Mouse (Mus musculus) skeletal muscle tissue, adult 2 months (tissue): ENCODE results near the gene Gm29735.
A peak's percentile ranks its signal among the peaks of the same experiment; 100 is the strongest.
"Not testable (repeated sequence)": the region's sequence is repeated elsewhere in the genome, so short reads cannot be mapped to it uniquely, and the experiment has no call there.

ENCODE experiments used
- DNase-seq: peaks from one replicate; pipeline ENCODE4 v3.0.0-alpha.2; 2012; ENCODE audit warnings: low read depth, low spot score

The Gm29735 gene

GRCm38 (mm10) chr7:142157013-142157412 is at the start of gene Gm29735:
TSS of gene Gm29735 (minus strand) at chr7:142157113.
- DNase-seq = not testable (repeated sequence)

- no peak for DNase-seq
These were observed 48.6 kb upstream of the Gm29735 start for GRCm38 (mm10) chr7:142205488-142205887.

GRCm38 (mm10) chr7:142201064-142201463 is 44.2 kb upstream of the Gm29735 start, which contains the start of gene Krtap5-3:
TSS of gene Krtap5-3 (plus strand) at chr7:142201364.
- DNase-seq = no peak

GRCm38 (mm10) chr7:142198748-142199147 is 41.8 kb upstream of the Gm29735 start:
- DNase-seq = no peak

GRCm38 (mm10) chr7:142190289-142190688 is 33.4 kb upstream of the Gm29735 start, which contains the start of gene Gm10153:
TSS of gene Gm10153 (minus strand) at chr7:142190389.
- no peak for DNase-seq

GRCm38 (mm10) chr7:142188156-142188555 is 31.2 kb upstream of the Gm29735 start:
- DNase-seq = no peak

GRCm38 (mm10) chr7:142181021-142181420 is 24.1 kb upstream of the Gm29735 start:
- DNase-seq = no peak

- no peak for DNase-seq
These were observed 21.8 kb upstream of the Gm29735 start for GRCm38 (mm10) chr7:142178685-142179084.

- DNase-seq = not testable (repeated sequence)
These were observed 19.0 kb upstream of the Gm29735 start, which contains the start of gene Krtap5-2 for GRCm38 (mm10) chr7:142175905-142176304. TSS of gene Krtap5-2 (minus strand) at chr7:142176005.

GRCm38 (mm10) chr7:142169836-142170235 is 12.9 kb upstream of the Gm29735 start:
- no peak for DNase-seq

GRCm38 (mm10) chr7:142165639-142166038 is 8.7 kb upstream of the Gm29735 start, which contains the start of gene Gm4553:
TSS of gene Gm4553 (minus strand) at chr7:142165739.
- DNase-seq = not testable (repeated sequence)

GRCm38 (mm10) chr7:142159366-142159765 is 2.5 kb upstream of the Gm29735 start:
- DNase-seq = no peak

- DNase-seq = no peak
These were observed 1.6 kb downstream of the Gm29735 start for GRCm38 (mm10) chr7:142155308-142155707.

- no peak for DNase-seq
These were observed 4.7 kb downstream of the Gm29735 start for GRCm38 (mm10) chr7:142152191-142152590.

- no peak for DNase-seq
These were observed 8.3 kb downstream of the Gm29735 start for GRCm38 (mm10) chr7:142148633-142149032.

- peak; percentile 25 for DNase-seq
These were observed 10.9 kb downstream of the Gm29735 start for GRCm38 (mm10) chr7:142146033-142146432.

GRCm38 (mm10) chr7:142145413-142145940 is 11.4 kb downstream of the Gm29735 start:
- no peak for DNase-seq

- DNase-seq = no peak
These were observed 12.4 kb downstream of the Gm29735 start, which contains the start of gene Gm45337 for GRCm38 (mm10) chr7:142144507-142144906. TSS of gene Gm45337 (minus strand) at chr7:142144607.

GRCm38 (mm10) chr7:142143506-142144010 is 13.4 kb downstream of the Gm29735 start:
- DNase-seq = not testable (repeated sequence)

- DNase-seq = no peak
These were observed 16.2 kb downstream of the Gm29735 start for GRCm38 (mm10) chr7:142140696-142141095.

GRCm38 (mm10) chr7:142135934-142136333 is 21.0 kb downstream of the Gm29735 start, which contains the start of gene Gm39115:
TSS of gene Gm39115 (minus strand) at chr7:142136034.
- DNase-seq = not testable (repeated sequence)

- no peak for DNase-seq
These were observed 22.5 kb downstream of the Gm29735 start for GRCm38 (mm10) chr7:142134206-142134995.
